Mouse (Mus musculus): ENCODE measurements around the gene Lrrfip1. TPM values are rescaled to one million over a fixed set of nuclear protein-coding genes. Genes with fewer than 3 reads are reported as not detected.

Lrrfip1 gene
- total RNA-seq, 2 experiments from 2014 or later, result 71.4 to 75.1 TPM

DNA sequence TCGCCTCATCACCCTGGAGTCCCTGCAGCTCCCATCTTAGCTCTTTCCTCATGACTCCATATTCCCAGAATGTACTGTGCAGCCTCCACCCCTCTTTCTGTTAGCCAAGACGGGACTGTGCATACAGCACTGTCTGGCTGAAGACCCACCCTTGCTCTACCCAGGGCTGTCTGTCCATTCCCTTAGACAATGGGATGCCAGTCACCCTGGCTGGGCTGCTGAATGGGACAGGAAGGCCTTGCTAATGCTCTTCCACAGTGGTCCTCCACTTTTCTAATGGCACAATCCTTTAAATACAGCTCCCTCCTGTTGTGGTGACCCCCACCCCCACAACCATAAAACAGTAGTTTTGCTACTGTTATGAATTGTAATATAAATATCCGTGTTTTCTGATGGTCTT lies 12.8 kb downstream of the Lrrfip1 start:
- DNase-seq (ENCODE audit: extremely low spot score in 1 of 2, low spot score in 2 of 2), result no peak
- H3K27ac ChIP-seq, result no peak overlapping the region
- H3K4me3 ChIP-seq, result no peak overlapping the region
- intact Hi-C loops (cut with DNase I), result no loop called here
- no peak for TF ChIP-seq CTCF (IDR thresholded peaks at IDR 0.05)

DNA sequence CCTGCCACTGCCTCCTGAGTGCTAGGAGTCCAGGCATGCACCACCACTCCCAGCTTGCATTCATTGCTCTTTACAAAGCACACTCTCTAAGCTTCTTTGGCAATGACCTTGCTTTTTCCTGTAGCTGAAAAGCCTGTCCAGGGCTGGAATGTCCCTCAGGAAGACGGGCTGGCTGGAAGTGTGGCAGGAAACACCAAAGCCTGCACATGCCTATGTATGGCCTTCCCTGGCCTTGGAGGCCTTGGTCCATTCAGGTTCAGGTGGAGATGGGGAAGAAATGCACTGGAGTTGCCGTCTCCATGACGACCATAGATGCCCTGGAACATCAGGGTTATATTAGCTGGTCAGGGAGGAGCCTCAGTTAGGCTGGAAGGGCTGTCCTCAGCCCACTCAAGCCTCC lies 15.3 kb downstream of the Lrrfip1 start:
- DNase-seq (ENCODE audit: extremely low spot score in 1 of 2, low spot score in 2 of 2), result no peak
- no peak for TF ChIP-seq CTCF (IDR thresholded peaks at IDR 0.05)
- H3K4me3 ChIP-seq, result no peak overlapping the region
- no peak overlapping the region for H3K27ac ChIP-seq
- intact Hi-C loops (cut with DNase I), result no loop called here

DNA sequence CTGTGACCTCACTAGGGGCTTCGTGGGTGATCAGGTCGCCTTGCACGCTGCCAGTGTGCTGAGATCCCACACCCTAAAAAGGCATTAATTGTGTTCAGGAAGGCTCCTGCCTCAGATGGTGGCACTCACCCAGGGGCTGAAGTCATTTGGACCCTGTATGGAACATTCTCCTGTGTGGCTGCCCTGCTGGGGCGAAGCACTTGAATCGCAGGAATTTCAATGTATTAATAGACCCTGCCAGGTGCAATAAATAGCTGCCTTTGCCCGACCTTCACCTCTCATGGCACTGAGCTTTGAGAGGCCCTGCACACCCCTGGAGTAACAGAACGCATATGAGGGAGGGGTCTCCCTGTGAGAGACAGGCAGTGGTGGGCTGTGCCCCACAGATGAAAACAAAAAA lies 17.0 kb downstream of the Lrrfip1 start:
- no peak overlapping the region for H3K27ac ChIP-seq
- no peak overlapping the region for H3K4me3 ChIP-seq
- no peak for TF ChIP-seq CTCF (IDR thresholded peaks at IDR 0.05)
- no peak for DNase-seq (ENCODE audit: extremely low spot score in 1 of 2, low spot score in 2 of 2)
- intact Hi-C loops (cut with DNase I), result no loop called here

DNA sequence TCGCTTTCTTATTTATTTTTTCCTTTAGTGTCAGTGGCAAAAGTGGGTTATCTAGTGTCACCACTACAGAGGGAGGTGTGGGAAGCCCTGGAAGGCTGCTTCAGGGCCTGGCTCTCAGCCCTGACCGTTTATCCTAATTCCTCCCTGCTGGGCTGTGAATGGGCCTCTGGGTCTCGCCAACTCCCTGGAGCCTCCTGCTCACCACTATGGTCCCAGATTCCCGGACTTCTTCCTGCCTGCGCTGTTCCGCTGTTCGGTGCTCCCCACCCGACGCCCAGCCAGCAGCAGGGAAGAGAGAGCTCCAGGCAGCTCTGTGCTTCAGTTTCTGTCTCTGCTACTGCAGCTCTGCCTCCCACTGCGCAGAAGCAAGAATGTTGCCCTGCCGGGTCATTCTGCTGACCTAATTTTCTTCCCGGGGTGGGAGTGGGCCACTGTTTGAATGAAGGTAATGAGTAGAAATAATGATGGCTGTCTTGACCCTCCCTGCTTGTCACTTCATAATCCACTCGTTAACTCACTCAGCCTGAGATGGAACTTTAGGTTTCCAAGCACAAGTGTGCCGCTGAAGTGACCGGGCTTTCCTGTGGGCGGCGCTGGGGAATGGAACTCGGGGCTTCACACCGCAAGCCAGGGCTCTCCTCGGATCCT lies 18.7 kb downstream of the Lrrfip1 start:
- peak in 1 of 2 experiments; percentile 24 for DNase-seq (ENCODE audit: extremely low spot score in 1 of 2, low spot score in 2 of 2)
- Histone ChIP-seq H3K4me3 (peak overlapping the region; percentile 10; the same call in 1 of the 2 replicates), H3K27ac (peak overlapping the region; percentile 55; the same call in 1 of the 2 replicates)
- no peak; the same call in 1 of the 2 replicates for TF ChIP-seq CTCF (IDR thresholded peaks at IDR 0.05)
- intact Hi-C loops (cut with DNase I), result no loop called here

DNA sequence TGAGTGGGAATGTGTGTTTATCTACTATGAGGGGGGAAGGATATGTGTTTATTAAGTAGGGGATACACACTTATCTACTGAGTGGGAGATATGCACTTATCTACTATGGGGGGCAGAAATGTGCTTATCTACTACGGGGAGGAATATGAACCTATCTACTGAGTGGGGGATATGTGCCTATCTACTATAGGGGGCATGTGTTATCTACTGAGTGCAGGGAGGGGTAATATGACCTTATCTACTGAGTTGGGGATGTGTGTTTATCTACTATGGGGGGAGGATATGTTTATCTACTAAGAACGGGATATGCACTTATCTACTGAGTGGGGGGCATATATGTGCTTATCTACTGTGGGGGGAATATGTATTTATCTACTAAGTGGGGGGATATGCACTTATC lies 20.8 kb downstream of the Lrrfip1 start:
- H3K27ac ChIP-seq, result no peak overlapping the region
- intact Hi-C loops (cut with DNase I), result no loop called here
- TF ChIP-seq CTCF (IDR thresholded peaks at IDR 0.05), result no peak
- no peak overlapping the region for H3K4me3 ChIP-seq
- no peak for DNase-seq (ENCODE audit: extremely low spot score in 1 of 2, low spot score in 2 of 2)

DNA sequence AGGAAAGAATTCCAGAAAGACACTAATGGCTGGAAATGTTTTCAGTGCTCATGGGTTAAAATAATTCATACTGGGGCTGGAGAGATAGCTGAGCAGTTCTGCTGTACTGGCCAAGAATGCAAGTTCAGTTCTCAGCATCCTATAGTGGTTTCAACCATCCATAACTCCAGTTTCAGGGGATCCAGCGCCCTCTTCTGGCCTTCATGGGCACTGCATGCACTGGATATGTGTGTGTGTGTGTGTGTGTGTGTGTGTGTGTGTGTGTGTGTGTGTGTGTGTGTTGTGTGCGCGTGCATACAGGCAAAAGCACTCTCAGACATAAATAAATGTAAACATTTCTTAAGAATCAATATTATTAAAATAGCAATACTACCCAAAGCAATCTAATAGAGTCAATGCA lies 22.8 kb downstream of the Lrrfip1 start:
- peak; percentile 31 for TF ChIP-seq CTCF (IDR thresholded peaks at IDR 0.05)
- no peak overlapping the region for H3K4me3 ChIP-seq
- H3K27ac ChIP-seq, result no peak overlapping the region; the same call in 1 of the 2 replicates
- intact Hi-C loops (cut with DNase I), result no loop called here
- DNase-seq (ENCODE audit: extremely low spot score in 1 of 2, low spot score in 2 of 2), result no peak

DNA sequence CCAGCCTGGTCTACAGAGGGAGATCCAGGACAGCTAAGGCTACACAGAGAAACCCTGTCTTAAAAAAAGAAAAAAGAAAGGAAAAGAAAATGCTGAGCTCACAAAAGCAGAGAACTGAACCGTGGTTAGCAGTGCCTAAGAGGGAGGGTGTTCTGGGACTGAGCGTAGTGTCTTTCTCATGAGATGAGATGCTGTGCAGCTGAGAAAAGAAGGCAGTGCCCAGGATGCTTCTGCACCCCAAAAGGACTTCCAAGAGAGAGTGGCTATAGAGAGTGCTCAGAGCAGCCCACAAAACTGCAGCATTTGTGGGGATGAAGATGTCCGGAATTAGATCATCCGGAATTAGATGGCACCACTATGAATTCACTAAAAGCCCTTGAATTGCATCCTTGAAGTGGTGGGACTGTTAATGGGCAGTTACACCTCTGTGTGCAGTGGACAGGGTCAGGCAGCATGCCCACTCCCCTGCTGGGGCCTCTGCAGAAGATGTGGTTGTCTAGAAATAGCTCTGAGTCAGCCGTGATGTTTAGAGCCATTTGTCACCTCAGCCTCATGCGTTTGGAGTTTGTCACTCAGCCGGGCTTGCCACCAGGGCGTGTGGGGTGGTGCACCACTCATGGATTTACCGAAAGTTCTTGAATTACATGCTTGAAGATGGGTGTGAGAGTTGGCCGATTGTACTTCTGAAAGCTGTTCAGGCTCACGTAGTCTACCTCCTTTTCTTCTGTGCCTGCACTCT lies 23.8 kb downstream of the Lrrfip1 start:
- intact Hi-C loops (cut with DNase I), result loop anchor here (2.0 kb wide), 1 partner anchor 48 kb away; no protein-coding TSS in a partner anchor
- peak in 1 of 2 experiments; percentile 46 for DNase-seq (ENCODE audit: extremely low spot score in 1 of 2, low spot score in 2 of 2)
- Histone ChIP-seq H3K4me3 (no peak overlapping the region), H3K27ac (peak overlapping the region; percentile 65)
- TF ChIP-seq CTCF (IDR thresholded peaks at IDR 0.05), result no peak

DNA sequence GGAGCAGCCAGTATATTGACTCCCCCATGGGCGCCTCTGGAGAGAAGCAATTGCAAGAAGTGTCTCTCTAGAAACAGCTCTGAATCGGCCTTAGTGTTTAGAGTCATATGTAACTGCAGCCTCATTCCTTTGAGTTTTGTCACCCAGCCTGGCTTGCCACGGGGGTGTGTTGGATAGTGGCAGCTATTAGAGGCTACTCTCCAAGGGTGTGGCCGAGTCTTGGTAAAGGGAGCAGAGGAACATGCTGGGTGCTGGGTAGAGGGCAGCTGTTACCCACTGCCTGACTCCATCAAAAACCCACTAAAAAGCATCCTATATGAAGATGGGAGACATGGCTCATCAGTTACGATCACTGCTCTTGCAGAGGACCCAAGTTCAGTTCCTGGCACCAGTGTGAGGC lies 24.7 kb downstream of the Lrrfip1 start:
- TF ChIP-seq CTCF (IDR thresholded peaks at IDR 0.05), result no peak
- Histone ChIP-seq H3K27ac (no peak overlapping the region), H3K4me3 (no peak overlapping the region)
- intact Hi-C loops (cut with DNase I), result loop anchor here (2.0 kb wide), 1 partner anchor 48 kb away; no protein-coding TSS in a partner anchor
- no peak for DNase-seq (ENCODE audit: extremely low spot score in 1 of 2, low spot score in 2 of 2)

DNA sequence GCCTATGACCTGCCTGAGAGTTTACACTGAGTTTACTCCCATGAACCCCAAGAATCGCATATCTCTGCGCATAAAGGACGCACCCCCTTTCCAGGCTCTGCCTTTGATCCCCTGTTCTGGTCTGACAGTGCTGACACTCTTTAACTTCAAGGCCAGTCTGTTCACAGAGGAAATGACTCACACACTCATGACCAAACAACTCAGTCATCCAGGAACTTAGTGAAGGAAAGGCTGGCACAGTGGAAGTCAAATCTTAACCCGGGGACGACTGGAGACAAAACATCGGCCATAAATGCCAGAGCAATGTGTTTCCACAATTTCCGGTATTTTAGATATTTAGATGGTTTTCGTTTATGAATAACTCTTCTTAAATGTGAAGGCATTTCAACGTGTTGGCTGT lies 25.4 kb downstream of the Lrrfip1 start:
- DNase-seq (ENCODE audit: extremely low spot score in 1 of 2, low spot score in 2 of 2), result no peak
- no peak for TF ChIP-seq CTCF (IDR thresholded peaks at IDR 0.05)
- intact Hi-C loops (cut with DNase I), result loop anchor here (2.0 kb wide), 1 partner anchor 49 kb away; no protein-coding TSS in a partner anchor
- no peak overlapping the region for H3K27ac ChIP-seq
- H3K4me3 ChIP-seq, result no peak overlapping the region

DNA sequence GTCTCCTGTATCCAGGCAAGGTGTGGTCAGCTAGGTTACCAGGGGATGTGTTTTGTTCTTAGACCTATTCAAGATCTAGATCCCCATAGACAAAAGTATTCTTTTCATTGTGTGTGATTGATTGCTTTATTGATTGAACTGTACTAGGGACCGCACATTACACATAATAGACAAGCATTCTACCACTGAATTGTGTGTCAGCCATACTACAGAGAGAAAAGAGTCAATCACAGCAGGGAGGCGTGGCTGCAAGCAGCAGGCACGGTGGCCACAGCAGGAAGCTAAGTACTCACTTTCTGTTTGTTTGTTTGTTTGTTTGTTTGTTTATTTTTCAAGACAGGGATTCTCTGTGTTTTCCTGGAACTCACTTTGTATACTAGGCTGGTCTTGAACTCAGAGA lies 25.9 kb downstream of the Lrrfip1 start:
- no peak for TF ChIP-seq CTCF (IDR thresholded peaks at IDR 0.05)
- Histone ChIP-seq H3K27ac (no peak overlapping the region), H3K4me3 (no peak overlapping the region)
- DNase-seq (ENCODE audit: extremely low spot score in 1 of 2, low spot score in 2 of 2), result no peak
- intact Hi-C loops (cut with DNase I), result no loop called here

DNA sequence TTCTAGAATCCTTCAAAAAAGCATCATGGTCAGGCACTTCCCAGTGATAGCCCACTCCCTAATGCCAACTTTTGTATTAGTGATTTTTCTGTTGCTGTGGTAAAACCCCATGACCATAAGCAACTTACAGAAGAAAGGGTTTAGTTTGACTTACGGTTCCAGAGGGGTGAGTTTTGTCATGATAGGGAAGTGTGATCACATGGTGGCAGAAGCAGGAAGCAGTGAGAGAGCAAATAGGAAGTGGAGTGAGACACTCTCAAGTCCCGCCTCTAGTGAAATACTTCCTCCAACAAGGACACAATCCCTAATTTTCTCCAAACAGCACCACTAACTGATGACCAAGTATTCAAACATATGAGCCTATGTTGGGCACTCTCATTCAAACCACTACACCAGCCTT lies 28.4 kb downstream of the Lrrfip1 start:
- intact Hi-C loops (cut with DNase I), result no loop called here
- no peak for TF ChIP-seq CTCF (IDR thresholded peaks at IDR 0.05)
- no peak overlapping the region for H3K4me3 ChIP-seq
- no peak for DNase-seq (ENCODE audit: extremely low spot score in 1 of 2, low spot score in 2 of 2)
- H3K27ac ChIP-seq, result no peak overlapping the region

DNA sequence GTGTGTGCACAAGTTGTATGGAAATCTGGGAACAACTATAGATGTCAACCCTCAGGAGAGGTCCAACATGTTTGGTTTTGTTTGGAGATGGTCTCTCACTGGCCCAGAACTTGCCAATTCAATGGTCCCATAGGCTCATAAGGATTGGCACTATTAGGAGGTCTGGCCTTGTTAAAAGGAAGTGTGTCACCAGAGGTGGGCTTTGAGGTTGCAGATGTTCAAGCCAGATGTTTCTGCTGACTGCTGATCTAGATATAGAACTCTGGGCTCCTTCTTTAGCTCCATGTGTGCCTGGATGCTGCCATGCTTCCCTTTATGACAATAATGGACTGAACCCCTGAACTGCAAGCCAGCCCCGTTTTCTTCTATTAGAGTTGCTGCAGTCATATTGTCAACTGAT lies 31.8 kb downstream of the Lrrfip1 start:
- no peak for DNase-seq (ENCODE audit: extremely low spot score in 1 of 2, low spot score in 2 of 2)
- TF ChIP-seq CTCF (IDR thresholded peaks at IDR 0.05), result no peak
- Histone ChIP-seq H3K4me3 (no peak overlapping the region), H3K27ac (no peak overlapping the region)
- intact Hi-C loops (cut with DNase I), result no loop called here
